Mouse (Mus musculus) forebrain, embryonic 11.5 days (tissue): Measurements from ENCODE around the gene Mrgprg. TPM values are rescaled to one million over a fixed set of nuclear protein-coding genes. Genes with fewer than 3 reads are reported as not detected.

Experiments used
- ATAC-seq: fragments of 200-750 bp; cut with Nextera tagmentation; replicated peaks from 2 replicates; pipeline ENCODE4 v1.8.0; 2017; ENCODE audit warnings: moderate TSS enrichment; ENCODE audit not compliant: low FRiP score
- DNase-seq: peaks from one replicate; pipeline ENCODE4 v3.0.0-alpha.2; 2017; ENCODE audit warnings: low spot score
- H3K27ac ChIP-seq: fragments of 300-500 bp; sonication (generic); 2 replicates; pipeline ENCODE4 v1.5.1; 2014; ENCODE audit warnings: low read depth, low read length
- H3K27me3 ChIP-seq: fragments of 300-500 bp; sonication (generic); 2 replicates; pipeline ENCODE4 v1.6.1; 2014; ENCODE audit warnings: mild to moderate bottlenecking, low read length, mixed read lengths; ENCODE audit not compliant: control insufficient read depth, insufficient read depth
- H3K36me3 ChIP-seq: fragments of 300-500 bp; sonication (generic); 2 replicates; pipeline ENCODE4 v1.6.1; 2014; ENCODE audit warnings: mild to moderate bottlenecking, low read length, moderate library complexity, mixed read lengths; ENCODE audit not compliant: control insufficient read depth, insufficient read depth
- H3K4me1 ChIP-seq: fragments of 300-500 bp; sonication (generic); replicated peaks from 2 replicates; pipeline ENCODE4 v1.6.1; 2014; ENCODE audit warnings: low read length, mixed read lengths; ENCODE audit not compliant: control insufficient read depth, insufficient read depth
- H3K4me2 ChIP-seq: fragments of 300-500 bp; sonication (generic); 2 replicates; pipeline ENCODE4 v1.6.1; 2014; ENCODE audit warnings: low read depth, mild to moderate bottlenecking, low read length, moderate library complexity, mixed read lengths; ENCODE audit not compliant: severe bottlenecking
- H3K4me3 ChIP-seq: fragments of 300-500 bp; sonication (generic); 2 replicates; pipeline ENCODE4 v1.5.1; 2014; ENCODE audit warnings: low read depth, low read length
- H3K9ac ChIP-seq: fragments of 300-500 bp; sonication (generic); 2 replicates; pipeline ENCODE4 v1.6.1; 2014; ENCODE audit warnings: low read length
- H3K9me3 ChIP-seq: fragments of 300-500 bp; sonication (generic); 2 replicates; pipeline ENCODE4 v1.6.1; 2016; ENCODE audit warnings: low read length, mixed read lengths; ENCODE audit not compliant: control insufficient read depth
- WGBS: fragments of 180-500 bp; shearing (Covaris S2); extraction: QIAGEN DNeasy Blood & Tissue Kit; methylation state at CpG from one replicate; pipeline ENCODE4 v1.1.7; 2014; 5-methylcytosine and 5-hydroxymethylcytosine counted together
- microRNA-seq: library from miRNA; unstranded; fragments of <30 nt; microRNA quantifications from one replicate; pipeline ENCODE4, GENCODE M21; 2016; ENCODE audit not compliant: insufficient number of aligned reads
- polyA plus RNA-seq: library from polyadenylated mRNA; unstranded; fragments of >200 nt; fragmentation: Nextera tagmentation; extraction: Ambion mirVana; gene quantifications from 2 replicates; pipeline ENCODE4 v1.2.1, GENCODE M21; 2014

Gene Mrgprg
- polyA plus RNA-seq, 1 experiment from 2014 or later: not detected

- H3K4me1 ChIP-seq: no peaks in the 10 kb centered on the region
- WGBS: 90% methylated on average over 10 of the region's 10 CpGs
- no peak overlapping the region for H3K4me2 ChIP-seq
- no peak overlapping the region for H3K27ac ChIP-seq
- no peak overlapping the region for H3K9ac ChIP-seq
- H3K36me3 ChIP-seq: no peaks in the 10 kb centered on the region
- ATAC-seq (no peak), DNase-seq (no peak)
- H3K4me3 ChIP-seq: no peak overlapping the region
- H3K9me3 ChIP-seq: no peaks in the 10 kb centered on the region
- no peaks in the 10 kb centered on the region for H3K27me3 ChIP-seq
These were observed 36.9 kb downstream of the Mrgprg start for GRCm38 (mm10) chr7:143729886-143730285.

- ATAC-seq (no peak), DNase-seq (no peak)
- Histone ChIP-seq H3K4me3 (no peak overlapping the region), H3K4me2 (no peak overlapping the region), H3K27ac (no peak overlapping the region), H3K9me3 (no peaks in the 10 kb centered on the region), H3K27me3 (no peaks in the 10 kb centered on the region), H3K36me3 (no peaks in the 10 kb centered on the region), H3K4me1 (no peaks in the 10 kb centered on the region), H3K9ac (no peak overlapping the region)
- WGBS: 81% methylated on average over 4 of the region's 4 CpGs
These were observed 40.4 kb downstream of the Mrgprg start for GRCm38 (mm10) chr7:143726396-143726795.

- Histone ChIP-seq H3K4me3 (no peak overlapping the region), H3K9me3 (no peaks in the 10 kb centered on the region), H3K9ac (no peak overlapping the region), H3K27me3 (no peaks in the 10 kb centered on the region), H3K4me2 (no peak overlapping the region), H3K27ac (no peak overlapping the region), H3K36me3 (no peaks in the 10 kb centered on the region), H3K4me1 (no peaks in the 10 kb centered on the region)
- ATAC-seq (no peak), DNase-seq (no peak)
- whole genome bisulfite sequencing: 94% methylated on average over 4 of the region's 4 CpGs
These were observed 43.0 kb downstream of the Mrgprg start for GRCm38 (mm10) chr7:143723841-143724240.

- Histone ChIP-seq H3K4me3 (no peak overlapping the region), H3K27me3 (no peaks in the 10 kb centered on the region), H3K36me3 (no peaks in the 10 kb centered on the region), H3K27ac (no peak overlapping the region), H3K9me3 (no peaks in the 10 kb centered on the region), H3K4me2 (no peak overlapping the region), H3K9ac (no peak overlapping the region), H3K4me1 (no peaks in the 10 kb centered on the region)
- no peak for ATAC-seq
- no peak for DNase-seq
- WGBS: 88% methylated on average over 5 of the region's 5 CpGs
These were observed 44.1 kb downstream of the Mrgprg start for GRCm38 (mm10) chr7:143722646-143723045.

GRCm38 (mm10) chr7:143717811-143718210 lies 49.0 kb downstream of the Mrgprg start:
- no peak overlapping the region for H3K4me2 ChIP-seq
- DNase-seq (no peak), ATAC-seq (no peak)
- H3K9ac ChIP-seq: no peak overlapping the region
- H3K27ac ChIP-seq: no peak overlapping the region
- no peaks in the 10 kb centered on the region for H3K27me3 ChIP-seq
- no peak overlapping the region for H3K4me3 ChIP-seq
- no peaks in the 10 kb centered on the region for H3K4me1 ChIP-seq
- H3K9me3 ChIP-seq: no peaks in the 10 kb centered on the region
- H3K36me3 ChIP-seq: no peaks in the 10 kb centered on the region
- 82% methylated on average over 1 of the region's 1 CpGs for WGBS

Small RNA genes within 50 kb of the gene (microRNA-seq; reads per million reads assigned to microRNA genes)
- gene Gm22064: not detected

Other genes with a start within 250 kb of the Mrgprg start
- 214 and 239 TPM in 2 replicates for gene Nap1l4, start 217.9 kb downstream of the Mrgprg start, polyA plus RNA-seq
- 72.6 and 83.1 TPM in 2 replicates for gene Cars, start 166.9 kb downstream of the Mrgprg start, polyA plus RNA-seq
- 0.17 and 0.48 TPM in 2 replicates for gene Tnfrsf26, start 138.3 kb downstream of the Mrgprg start, polyA plus RNA-seq
- 8.1 and 9.8 TPM in 2 replicates for gene Tnfrsf22, start 117.3 kb downstream of the Mrgprg start, polyA plus RNA-seq
- not detected in 2 replicates for gene Tnfrsf23, start 81.1 kb downstream of the Mrgprg start, polyA plus RNA-seq
- gene Osbpl5, start 10.0 kb downstream of the Mrgprg start, polyA plus RNA-seq: 12.9 and 13.3 TPM in 2 replicates
- 2.1 and 2.6 TPM in 2 replicates for gene Mrgpre, start 17.5 kb upstream of the Mrgprg start, polyA plus RNA-seq
- gene Nadsyn1, start 55.9 kb upstream of the Mrgprg start, polyA plus RNA-seq: 8.2 and 10.1 TPM in 2 replicates
- 88.8 and 95.4 TPM in 2 replicates for gene Dhcr7, start 56.2 kb upstream of the Mrgprg start, polyA plus RNA-seq
- gene Gm498, start 99.8 kb upstream of the Mrgprg start, polyA plus RNA-seq: not detected in 2 replicates
- 2.2 TPM in 2 replicates for gene Shank2, start 234.9 kb upstream of the Mrgprg start, polyA plus RNA-seq